Mouse (Mus musculus) bone marrow, adult 2 months (tissue): ENCODE results near the gene Smarca2.

Experiments used
- CTCF ChIP-seq: fragments of 200-500 bp; IDR thresholded peaks from 2 replicates; pipeline ENCODE4 v1.5.1; 2011; ENCODE audit warnings: low read length, control low read depth; ENCODE audit not compliant: control insufficient read depth, insufficient read depth
- POLR2A ChIP-seq: fragments of 200-500 bp; IDR thresholded peaks from 2 replicates; pipeline ENCODE4 v1.6.1; 2011; ENCODE audit warnings: low read depth, mild to moderate bottlenecking, control low read depth, low read length, borderline replicate concordance; ENCODE audit not compliant: control insufficient read depth

- no peak for TF ChIP-seq CTCF
- no peak for TF ChIP-seq POLR2A
Observed at GRCm38 (mm10) chr19:26796006-26796405, 191.2 kb downstream of the Smarca2 start.
